Mouse (Mus musculus) erythroblast, embryonic 14.5 days (primary cell): ENCODE data around the gene Rsad1. TPM values are rescaled to one million over a fixed set of nuclear protein-coding genes. Genes with fewer than 3 reads are reported as not detected.

Experiments used
- H3K27me3 ChIP-seq: 2 replicates; pipeline ENCODE4 v1.6.1; 2012; ENCODE audit warnings: inconsistent platforms; ENCODE audit not compliant: control insufficient read depth
- H3K36me3 ChIP-seq: 2 replicates; pipeline ENCODE4 v1.6.1; 2012; ENCODE audit warnings: mild to moderate bottlenecking, inconsistent platforms; ENCODE audit not compliant: control insufficient read depth
- H3K4me1 ChIP-seq: 2 replicates; pipeline ENCODE4 v1.6.1; 2012; ENCODE audit warnings: inconsistent platforms; ENCODE audit not compliant: control insufficient read depth
- H3K4me3 ChIP-seq: replicated peaks from 2 replicates; pipeline ENCODE3; 2012; ENCODE audit warnings: moderate library complexity, mild to moderate bottlenecking, inconsistent platforms
- H3K9me3 ChIP-seq: 2 replicates; pipeline ENCODE4 v1.6.1; 2012; ENCODE audit warnings: low read length, inconsistent platforms, mixed read lengths; ENCODE audit not compliant: control insufficient read depth
- GATA1 ChIP-seq: IDR thresholded peaks from 2 replicates; pipeline ENCODE4 v1.6.1; 2012; ENCODE audit warnings: low read length, inconsistent platforms, mixed read lengths
- TAL1 ChIP-seq: IDR thresholded peaks from 3 replicates; pipeline ENCODE4 v1.6.1; 2012; ENCODE audit warnings: low read length, inconsistent platforms, mixed read lengths
- polyA plus RNA-seq: library from polyadenylated mRNA; stranded (reverse); fragments of >175 nt; gene quantifications from 2 replicates; pipeline ENCODE4 v1.2.3, GENCODE M21; 2012

The Rsad1 gene
- polyA plus RNA-seq, 1 experiment = not detected

DNA sequence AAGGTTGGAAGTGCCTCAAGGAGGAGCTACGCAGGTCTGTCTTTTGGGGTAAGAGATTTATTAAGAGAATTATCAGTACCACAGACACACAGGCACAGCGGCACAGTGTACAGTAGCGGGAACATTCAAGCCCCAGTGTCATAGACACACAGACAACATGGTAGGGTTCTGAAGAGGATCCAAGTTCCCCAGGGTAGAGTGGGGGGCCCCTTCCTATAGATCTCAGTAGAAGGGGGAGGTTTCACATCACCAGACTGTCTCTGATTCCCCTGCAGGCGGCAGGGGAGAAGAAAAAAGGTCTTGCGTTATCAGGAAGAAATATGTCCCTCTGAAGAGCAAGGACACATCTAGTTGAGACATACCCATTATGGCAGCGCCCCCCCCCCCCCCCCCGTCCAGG, 9.3 kb downstream of the Rsad1 start:
- no peaks in the 10 kb centered on the region for H3K4me1 ChIP-seq
- H3K4me3 ChIP-seq = no peak overlapping the region
- TF ChIP-seq TAL1 = no peak
- no peak for TF ChIP-seq GATA1
- no peaks in the 10 kb centered on the region; the same call in 1 of the 2 replicates for H3K36me3 ChIP-seq
- no peaks in the 10 kb centered on the region for H3K9me3 ChIP-seq
- H3K27me3 ChIP-seq = no peaks in the 10 kb centered on the region

DNA sequence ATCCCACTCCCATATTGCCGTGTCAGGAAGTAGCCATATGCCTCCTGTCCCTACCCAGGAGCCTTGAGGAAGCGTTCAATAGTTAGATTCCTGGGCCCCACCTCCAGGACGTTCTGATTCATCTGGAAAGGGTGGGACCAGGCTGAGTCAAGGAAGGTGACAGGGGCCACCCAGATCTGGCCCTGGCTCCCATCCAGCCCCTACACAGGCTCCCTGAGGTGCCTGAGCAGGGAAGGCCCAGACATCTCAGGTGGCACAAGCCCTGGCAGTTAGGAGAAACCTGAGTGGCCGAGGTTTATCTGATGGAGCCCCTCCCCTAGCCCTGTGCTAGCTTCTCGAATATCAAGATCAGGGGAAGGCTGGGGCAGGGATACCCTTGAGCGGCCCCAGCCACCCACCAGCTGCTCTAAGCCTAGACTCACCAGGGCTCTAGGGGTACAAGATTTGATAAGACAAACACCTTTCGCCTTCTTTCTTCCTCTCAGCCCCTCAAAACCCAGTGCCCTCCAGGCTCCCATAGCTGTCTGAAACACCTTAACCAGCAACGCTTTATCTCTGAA, 10.2 kb downstream of the Rsad1 start:
- Histone ChIP-seq H3K4me1 (no peaks in the 10 kb centered on the region), H3K4me3 (no peak overlapping the region), H3K36me3 (no peaks in the 10 kb centered on the region; the same call in 1 of the 2 replicates), H3K27me3 (no peaks in the 10 kb centered on the region), H3K9me3 (no peaks in the 10 kb centered on the region)
- no peak for TF ChIP-seq TAL1
- TF ChIP-seq GATA1 = no peak

DNA sequence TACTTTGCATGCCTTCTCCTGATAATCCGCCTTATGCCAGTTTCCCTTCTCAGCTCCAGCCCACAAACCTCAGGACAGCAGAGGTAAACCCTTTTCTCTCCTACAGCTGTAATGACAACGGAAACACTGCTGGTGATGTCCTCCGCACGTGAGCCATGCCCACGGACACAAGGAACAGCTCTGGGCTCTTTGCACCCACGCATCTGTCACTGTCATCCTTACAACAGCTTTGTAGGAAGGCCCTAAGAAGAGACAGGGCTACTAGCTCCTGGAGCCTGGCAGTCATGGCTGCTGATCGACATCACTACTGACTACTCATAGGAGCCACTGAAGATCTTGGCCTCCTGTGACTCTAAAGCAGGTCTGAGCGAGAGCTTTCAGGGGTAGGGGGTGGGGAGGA, 15.9 kb downstream of the Rsad1 start:
- Histone ChIP-seq H3K4me3 (no peak overlapping the region), H3K36me3 (no peaks in the 10 kb centered on the region), H3K9me3 (no peaks in the 10 kb centered on the region), H3K4me1 (no peaks in the 10 kb centered on the region), H3K27me3 (no peaks in the 10 kb centered on the region)
- TF ChIP-seq GATA1 (no peak), TAL1 (no peak)

DNA sequence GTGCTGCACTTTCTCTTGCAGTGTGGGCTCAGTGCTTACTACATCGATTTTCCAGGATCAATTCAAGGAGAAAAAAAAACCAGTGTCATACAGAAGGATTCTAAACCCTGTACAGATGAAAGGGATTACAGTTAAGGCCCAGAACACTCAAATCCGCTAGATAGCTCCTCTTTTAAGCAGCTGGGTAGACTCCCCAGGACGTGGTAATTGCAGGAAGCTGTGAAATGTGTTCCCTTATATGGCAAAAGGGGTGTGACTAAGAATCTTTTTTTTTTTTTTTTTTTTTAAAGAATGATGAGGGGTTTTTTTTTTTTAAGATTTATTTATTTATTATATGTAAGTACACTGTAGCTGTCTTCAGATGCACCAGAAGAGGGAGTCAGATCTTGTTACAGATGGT, 20.2 kb downstream of the Rsad1 start:
- no peaks in the 10 kb centered on the region for H3K36me3 ChIP-seq
- TF ChIP-seq GATA1 (no peak), TAL1 (no peak)
- H3K4me1 ChIP-seq = no peaks in the 10 kb centered on the region
- H3K9me3 ChIP-seq = no peaks in the 10 kb centered on the region
- no peak overlapping the region for H3K4me3 ChIP-seq
- H3K27me3 ChIP-seq = no peaks in the 10 kb centered on the region

DNA sequence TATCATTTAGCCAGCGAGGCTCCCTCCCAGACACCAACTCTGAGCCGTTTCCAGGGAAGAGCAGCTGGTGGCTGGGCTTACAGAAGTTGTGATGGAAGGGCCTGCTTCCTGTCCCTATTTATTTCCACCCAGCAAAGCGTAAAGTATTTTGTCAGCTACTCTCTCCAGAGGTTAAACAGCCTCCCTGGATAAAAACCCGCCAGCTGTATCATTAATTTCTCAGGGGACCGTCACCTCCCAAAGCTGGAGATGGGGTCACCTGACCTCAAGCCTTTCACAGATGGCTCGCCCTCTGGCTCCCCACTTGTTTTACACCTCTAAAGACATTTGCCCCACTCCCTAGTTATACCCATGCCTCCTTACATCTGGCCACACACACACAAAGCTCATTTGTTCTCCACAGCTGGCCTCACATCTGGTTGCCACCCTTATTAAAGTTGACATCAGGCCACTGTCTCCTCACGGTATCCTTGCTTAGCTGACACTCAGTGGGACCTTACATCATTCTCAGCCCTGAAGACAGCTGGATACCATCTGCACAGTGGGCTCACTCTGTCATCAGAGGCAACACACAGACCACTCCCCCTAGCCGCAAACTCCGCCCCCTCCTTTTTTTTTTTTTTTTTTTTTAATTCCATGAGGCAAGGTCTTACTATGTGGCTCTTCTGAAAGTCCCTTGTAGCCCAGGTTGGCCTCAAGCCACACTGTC, 22.7 kb downstream of the Rsad1 start:
- Histone ChIP-seq H3K4me3 (no peak overlapping the region), H3K27me3 (peaks cover 9% of the 10 kb centered on the region), H3K4me1 (peaks cover 4% of the 10 kb centered on the region), H3K36me3 (no peaks in the 10 kb centered on the region), H3K9me3 (no peaks in the 10 kb centered on the region)
- no peak for TF ChIP-seq GATA1
- TF ChIP-seq TAL1 = no peak

DNA sequence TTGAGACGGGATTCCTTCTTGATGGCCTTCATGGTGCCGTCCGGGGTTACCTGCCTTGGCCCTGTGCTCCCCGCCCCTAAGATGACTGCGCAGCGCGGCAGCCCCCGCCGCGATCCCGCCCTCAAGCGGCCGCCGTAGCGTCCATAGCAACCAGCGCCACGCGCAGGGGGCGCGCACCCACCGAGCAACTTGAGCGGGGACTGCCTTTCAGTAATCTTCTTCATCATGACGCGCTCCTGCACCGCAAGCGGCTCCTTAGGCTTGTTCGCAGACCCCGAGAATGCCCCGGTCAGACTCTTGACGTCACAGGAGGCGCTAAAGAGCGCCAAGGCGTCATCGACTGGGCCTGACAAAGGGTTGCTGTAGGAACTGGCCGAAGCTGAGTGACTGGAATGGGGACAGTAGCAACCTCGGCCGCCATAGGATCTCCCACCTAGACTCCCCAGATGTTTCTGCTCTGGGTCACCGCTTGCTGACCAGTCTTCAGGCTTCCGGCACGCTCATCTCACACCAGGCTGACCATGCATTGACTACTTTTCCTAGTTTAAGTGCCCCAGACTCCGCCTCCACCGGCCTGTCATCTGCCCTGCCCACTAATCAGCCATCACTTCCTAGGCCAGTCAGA, 27.7 kb downstream of the Rsad1 start, which contains the start of gene Mycbpap:
Mycbpap (minus strand) TSS at position 524 of the 625 bp plus-strand sequence.
- H3K27me3 ChIP-seq = peaks cover 15% of the 10 kb centered on the region
- no peak for TF ChIP-seq GATA1
- no peak for TF ChIP-seq TAL1
- H3K9me3 ChIP-seq = no peaks in the 10 kb centered on the region
- H3K4me1 ChIP-seq = peaks cover 9% of the 10 kb centered on the region
- H3K4me3 ChIP-seq = peak within 1 kb of the TSS; percentile 59
- no peaks in the 10 kb centered on the region for H3K36me3 ChIP-seq

DNA sequence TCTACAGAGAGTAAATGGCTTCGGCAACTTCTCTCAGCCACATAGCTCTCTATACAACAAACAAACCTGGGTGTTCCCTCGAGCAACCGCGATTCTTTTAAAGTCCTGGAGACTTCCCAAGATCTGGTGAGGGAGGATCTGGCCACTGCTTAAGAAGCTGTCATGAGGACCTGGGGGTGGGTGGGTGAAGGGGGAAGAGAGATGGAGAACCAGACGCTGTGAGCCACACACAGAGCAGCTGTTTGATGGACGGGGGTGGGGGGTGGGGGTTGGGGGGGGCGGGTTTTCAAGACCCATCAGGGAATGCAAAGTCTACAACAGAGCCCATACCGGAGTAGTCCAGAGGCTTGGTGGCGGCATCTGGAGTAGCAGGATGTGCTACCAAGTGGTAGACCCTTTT, 35.6 kb downstream of the Rsad1 start:
- no peaks in the 10 kb centered on the region for H3K9me3 ChIP-seq
- no peaks in the 10 kb centered on the region for H3K27me3 ChIP-seq
- no peaks in the 10 kb centered on the region for H3K4me1 ChIP-seq
- H3K4me3 ChIP-seq = no peak overlapping the region
- TF ChIP-seq GATA1 (no peak), TAL1 (no peak)
- no peaks in the 10 kb centered on the region for H3K36me3 ChIP-seq

DNA sequence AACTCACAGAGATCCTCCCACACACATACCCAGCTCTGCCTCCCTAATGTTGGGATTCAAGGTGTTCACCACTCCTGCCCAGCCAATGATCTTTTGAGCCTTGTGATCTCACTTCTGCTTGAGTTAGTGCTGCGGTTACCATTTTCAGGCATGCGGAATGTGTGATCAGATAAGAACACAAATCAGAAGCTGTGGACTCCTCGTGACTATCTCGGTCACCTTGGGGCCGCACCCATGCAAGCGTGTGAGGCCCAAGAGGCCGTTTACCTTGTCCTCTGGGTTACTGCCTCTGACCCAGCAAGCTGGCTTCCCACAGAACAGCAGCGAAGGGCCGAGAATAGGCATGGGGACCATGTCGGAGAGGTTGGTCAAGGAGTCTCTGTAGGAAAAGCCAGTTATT, 40.1 kb downstream of the Rsad1 start:
- no peaks in the 10 kb centered on the region for H3K4me1 ChIP-seq
- no peak for TF ChIP-seq GATA1

DNA sequence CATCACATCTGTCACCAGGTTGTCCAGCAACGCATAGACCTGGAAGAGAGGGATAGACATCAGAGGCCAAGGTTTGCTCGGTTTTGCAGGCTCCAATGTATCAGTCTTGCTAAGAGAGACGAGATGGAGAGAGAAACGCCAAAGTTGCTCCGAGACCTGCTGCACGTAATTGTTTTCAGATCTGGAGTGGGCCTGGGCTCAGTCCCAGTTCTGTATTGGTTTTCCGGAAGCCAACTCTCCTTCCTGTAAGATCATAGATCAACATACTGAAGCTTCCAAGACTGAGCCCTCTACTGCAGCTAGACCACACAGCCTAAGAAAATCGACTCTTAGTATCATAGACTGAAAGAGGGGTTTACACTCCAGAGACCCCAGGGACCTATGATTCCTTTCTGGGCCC, 47.6 kb downstream of the Rsad1 start:
- no peaks in the 10 kb centered on the region for H3K36me3 ChIP-seq
- peaks cover 53% of the 10 kb centered on the region for H3K27me3 ChIP-seq
- H3K4me3 ChIP-seq = no peak overlapping the region
- H3K4me1 ChIP-seq = no peaks in the 10 kb centered on the region
- TF ChIP-seq GATA1 = no peak
- TF ChIP-seq TAL1 = no peak
- no peaks in the 10 kb centered on the region for H3K9me3 ChIP-seq

More for the DNA sequence above, 40.1 kb downstream of the Rsad1 start:
- Histone ChIP-seq H3K36me3 (no peaks in the 10 kb centered on the region), H3K9me3 (no peaks in the 10 kb centered on the region), H3K27me3 (peaks cover 4% of the 10 kb centered on the region), H3K4me3 (no peak overlapping the region)
